Mouse (Mus musculus) heart, adult 2 months (tissue): ENCODE measurements at regions not wholly inside any gene's neighbourhood (a gene's known extent, or its start where the extent isn't known, plus 50 kb on each side); places are given as distances from the start of the nearest gene placed in this dataset.

Experiments used
- CTCF ChIP-seq: fragments of 200-600 bp; IDR thresholded peaks from 2 replicates; pipeline ENCODE4 v1.8.1; 2022; ENCODE audit warnings: antibody characterized with exemption, mild to moderate bottlenecking, moderate library complexity
- EP300 ChIP-seq: fragments of 200-500 bp; IDR thresholded peaks from 2 replicates; pipeline ENCODE4 v1.6.1; 2011; ENCODE audit warnings: low read depth, low read length, control low read depth; ENCODE audit not compliant: insufficient read depth
- POLR2A ChIP-seq: fragments of 200-500 bp; IDR thresholded peaks from 2 replicates; pipeline ENCODE4 v1.6.1; 2011; ENCODE audit warnings: mild to moderate bottlenecking, low read depth, low read length, control low read depth; ENCODE audit not compliant: insufficient read depth

DNA sequence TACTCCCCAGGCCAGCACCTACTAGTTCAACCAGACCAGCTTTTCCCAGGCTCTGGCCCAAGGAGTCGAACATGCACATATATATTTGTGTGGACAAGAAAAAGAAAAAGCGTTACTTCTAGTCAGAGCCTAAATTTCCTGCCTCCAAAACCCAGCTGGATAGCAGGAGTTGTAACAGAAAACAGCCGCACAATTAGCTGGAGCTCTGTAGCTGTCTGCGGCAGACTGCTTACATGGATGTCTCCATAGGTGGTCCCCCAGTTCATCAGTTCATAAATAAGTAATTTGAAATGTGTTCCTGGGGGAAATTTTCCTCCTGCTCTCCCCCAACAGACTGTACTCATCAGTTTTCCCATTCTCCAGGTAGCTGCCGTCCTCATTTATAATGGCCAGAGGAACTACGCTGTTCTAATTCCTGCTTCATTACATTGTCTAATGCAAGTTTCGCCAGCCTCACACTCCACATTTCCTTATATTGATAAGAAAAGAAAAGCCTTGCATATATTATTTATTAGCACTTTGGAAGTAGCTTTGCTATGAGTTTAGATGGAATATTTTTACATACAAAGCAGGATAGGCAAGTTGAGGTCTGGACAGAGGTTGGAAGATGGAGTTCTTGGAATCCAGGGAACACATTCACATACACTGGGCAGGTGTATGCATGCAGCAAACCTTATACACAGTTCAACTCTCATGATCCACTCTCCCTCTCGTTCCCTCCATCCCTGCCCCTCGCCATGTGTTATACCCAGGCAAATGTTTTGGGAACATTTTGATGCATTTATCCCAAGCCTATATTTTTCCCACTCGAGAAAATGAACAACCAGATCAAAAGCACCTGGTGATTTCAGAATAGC lies 337.2 kb upstream of the Clint1 start:
- no peak for TF ChIP-seq CTCF
- no peak for TF ChIP-seq EP300
- no peak for TF ChIP-seq POLR2A
